Mouse (Mus musculus): ENCODE measurements around the gene Lcmt2.

The Lcmt2 gene

DNA sequence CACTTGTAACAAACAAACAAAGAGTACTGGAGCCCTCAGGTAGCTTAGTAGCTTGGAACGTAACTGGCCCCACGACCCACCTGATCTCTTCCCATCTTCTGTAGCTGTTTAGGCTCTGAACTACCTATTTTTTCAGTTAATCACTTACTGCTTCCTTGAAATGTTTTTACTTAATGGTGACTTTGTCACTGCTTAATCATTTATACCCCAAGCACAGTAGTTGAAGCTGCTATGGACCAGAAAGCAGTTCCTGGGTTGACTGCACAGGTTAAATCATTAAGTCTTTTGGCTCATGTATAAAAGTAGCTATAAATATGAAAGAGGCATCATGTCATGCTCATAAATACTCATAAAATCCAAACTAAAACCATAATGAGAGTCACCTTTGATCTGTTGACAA is 25.0 kb downstream of the Lcmt2 start:
- no peak for DNase-seq (ENCODE audit: low read depth, low spot score)

DNA sequence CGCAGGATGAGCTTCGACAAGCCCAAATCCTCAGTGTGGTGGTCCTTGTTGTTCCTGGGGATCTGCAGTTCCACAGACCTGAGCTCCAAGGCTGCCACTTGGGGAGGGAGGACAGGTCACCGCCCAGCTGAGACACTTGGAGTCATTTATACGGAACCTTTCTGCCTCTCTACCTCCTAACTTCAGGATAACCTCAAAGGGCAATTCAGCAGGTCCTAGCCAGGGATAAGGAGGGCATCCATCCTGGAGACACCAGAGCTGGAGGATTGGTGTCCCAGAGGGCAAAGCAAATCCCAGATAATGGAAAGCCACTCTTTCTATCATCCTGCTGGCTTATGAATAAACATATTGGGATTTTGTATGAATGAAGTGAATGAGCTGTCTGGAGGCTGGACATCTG is 30.8 kb downstream of the Lcmt2 start, which contains the start of gene Tgm7:
Gene Tgm7, minus strand, starts transcription at position 101 of the 400 bp plus-strand sequence.
- no peak for DNase-seq (ENCODE audit: low read depth, low spot score)

- DNase-seq (ENCODE audit: low read depth, low spot score) = no peak
Observed at GRCm38 (mm10) chr2:121105940-121106339, 34.5 kb downstream of the Lcmt2 start.

GRCm38 (mm10) chr2:121102051-121102450 is 38.4 kb downstream of the Lcmt2 start:
- DNase-seq (ENCODE audit: low read depth, low spot score) = peak; percentile 61

- no peak for DNase-seq (ENCODE audit: low read depth, low spot score)
Observed at GRCm38 (mm10) chr2:121089751-121090150, 50.7 kb downstream of the Lcmt2 start.

GRCm38 (mm10) chr2:121088507-121088906 is 51.9 kb downstream of the Lcmt2 start:
- DNase-seq (ENCODE audit: low read depth, low spot score) = no peak

DNA sequence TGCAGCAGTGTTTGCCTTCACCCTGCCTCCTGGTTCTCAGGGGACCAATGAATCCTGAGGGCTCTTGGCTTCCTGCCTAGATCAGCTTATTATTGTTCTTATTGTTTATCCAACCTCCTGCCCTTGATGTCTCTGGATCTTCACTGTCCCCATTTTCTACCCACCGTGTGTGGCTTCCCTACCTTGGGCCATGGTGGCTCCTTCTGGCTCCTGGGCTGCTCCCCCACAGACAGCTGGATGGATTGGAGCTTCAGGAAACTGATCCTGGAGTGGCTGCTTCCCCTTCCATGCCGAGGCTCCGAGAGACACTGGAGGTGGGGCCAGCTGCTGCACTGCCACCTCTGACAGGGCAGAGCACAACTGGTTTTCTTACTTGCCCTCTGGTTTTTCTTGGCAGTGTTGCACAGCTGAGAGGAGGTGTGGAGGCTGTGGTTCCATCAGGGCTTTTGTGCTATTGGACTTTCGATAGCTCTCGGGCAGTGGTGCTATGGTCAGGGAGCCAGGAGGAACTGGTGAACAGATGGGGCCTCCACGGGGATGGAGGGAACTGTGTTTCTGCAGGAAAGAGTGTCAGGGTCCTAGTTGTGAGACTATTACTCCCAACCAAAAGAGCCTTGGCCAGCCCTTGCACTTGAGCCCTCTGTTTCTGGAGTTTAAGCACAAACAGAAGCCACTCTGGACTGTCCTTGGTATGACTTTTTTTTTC is 54.8 kb downstream of the Lcmt2 start, which contains the start of gene Tgm5:
Gene Tgm5, minus strand, starts transcription at position 362 of the 706 bp plus-strand sequence.
- DNase-seq (ENCODE audit: low read depth, low spot score) = no peak

DNA sequence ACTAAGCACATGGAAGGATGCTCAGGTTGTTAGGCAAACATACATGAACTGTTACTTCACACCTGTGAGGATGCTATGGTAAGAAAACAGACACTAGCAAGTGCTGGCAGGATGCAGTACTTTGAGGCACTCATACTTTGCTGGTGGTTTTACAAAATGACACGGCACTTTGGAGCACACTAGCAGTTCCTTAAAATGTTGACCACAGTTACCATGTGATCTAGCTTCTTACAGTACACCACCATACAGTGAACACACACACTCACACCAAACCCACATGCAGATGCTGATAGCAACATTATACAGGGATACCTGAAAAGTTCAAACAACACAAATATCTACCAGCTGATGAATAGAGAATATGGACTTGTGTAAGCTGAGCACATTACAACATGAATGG is 57.8 kb downstream of the Lcmt2 start:
- no peak for DNase-seq (ENCODE audit: low read depth, low spot score)
